Mouse (Mus musculus) hindbrain, embryonic 16.5 days (tissue): ENCODE results near the gene Rho. TPM values are rescaled to one million over a fixed set of nuclear protein-coding genes. Genes with fewer than 3 reads are reported as not detected.

Experiments used
- ATAC-seq: fragments of 200-750 bp; cut with Nextera tagmentation; 2 replicates; pipeline ENCODE4 v1.8.0; 2017; ENCODE audit warnings: moderate TSS enrichment, moderate library complexity
- H3K27ac ChIP-seq: fragments of 300-500 bp; sonication (generic); 2 replicates; pipeline ENCODE4 v1.5.1; 2014; ENCODE audit warnings: low read depth, mild to moderate bottlenecking, control low read depth, low read length, moderate library complexity
- H3K27me3 ChIP-seq: fragments of 300-500 bp; sonication (generic); replicated peaks from 2 replicates; pipeline ENCODE4 v1.6.1; 2014; ENCODE audit warnings: low read length; ENCODE audit not compliant: control insufficient read depth, insufficient read depth
- H3K36me3 ChIP-seq: fragments of 300-500 bp; sonication (generic); 2 replicates; pipeline ENCODE4 v1.6.1; 2014; ENCODE audit warnings: mild to moderate bottlenecking, low read length, moderate library complexity, mixed read lengths; ENCODE audit not compliant: control insufficient read depth, insufficient read depth
- H3K4me1 ChIP-seq: fragments of 300-500 bp; sonication (generic); 2 replicates; pipeline ENCODE4 v1.6.1; 2014; ENCODE audit warnings: low read depth, low read length; ENCODE audit not compliant: control insufficient read depth, insufficient read depth
- H3K4me2 ChIP-seq: fragments of 300-500 bp; sonication (generic); 2 replicates; pipeline ENCODE4 v1.6.1; 2014; ENCODE audit warnings: mild to moderate bottlenecking, low read length, control low read depth, moderate library complexity
- H3K4me3 ChIP-seq: fragments of 300-500 bp; sonication (generic); 2 replicates; pipeline ENCODE4 v1.5.1; 2014; ENCODE audit warnings: mild to moderate bottlenecking, low read length, control low read depth, moderate library complexity
- H3K9ac ChIP-seq: fragments of 300-500 bp; sonication (generic); 2 replicates; pipeline ENCODE4 v1.6.1; 2014; ENCODE audit warnings: low read depth, mild to moderate bottlenecking, control low read depth, low read length, moderate library complexity
- H3K9me3 ChIP-seq: fragments of 300-500 bp; sonication (generic); 2 replicates; pipeline ENCODE4 v1.6.1; 2014; ENCODE audit warnings: mild to moderate bottlenecking, low read length, moderate library complexity; ENCODE audit not compliant: control insufficient read depth
- WGBS: fragments of 180-500 bp; shearing (Covaris S2); extraction: QIAGEN DNeasy Blood & Tissue Kit; methylation state at CpG from one replicate; pipeline ENCODE4 v1.1.7; 2014; 5-methylcytosine and 5-hydroxymethylcytosine counted together
- polyA plus RNA-seq: library from polyadenylated mRNA; unstranded; fragments of >200 nt; fragmentation: Nextera tagmentation; extraction: Ambion mirVana; gene quantifications from 2 replicates; pipeline ENCODE4 v1.2.1, GENCODE M21; 2015

Gene Rho
- polyA plus RNA-seq, 1 experiment from 2014 or later = 0.50 TPM

DNA sequence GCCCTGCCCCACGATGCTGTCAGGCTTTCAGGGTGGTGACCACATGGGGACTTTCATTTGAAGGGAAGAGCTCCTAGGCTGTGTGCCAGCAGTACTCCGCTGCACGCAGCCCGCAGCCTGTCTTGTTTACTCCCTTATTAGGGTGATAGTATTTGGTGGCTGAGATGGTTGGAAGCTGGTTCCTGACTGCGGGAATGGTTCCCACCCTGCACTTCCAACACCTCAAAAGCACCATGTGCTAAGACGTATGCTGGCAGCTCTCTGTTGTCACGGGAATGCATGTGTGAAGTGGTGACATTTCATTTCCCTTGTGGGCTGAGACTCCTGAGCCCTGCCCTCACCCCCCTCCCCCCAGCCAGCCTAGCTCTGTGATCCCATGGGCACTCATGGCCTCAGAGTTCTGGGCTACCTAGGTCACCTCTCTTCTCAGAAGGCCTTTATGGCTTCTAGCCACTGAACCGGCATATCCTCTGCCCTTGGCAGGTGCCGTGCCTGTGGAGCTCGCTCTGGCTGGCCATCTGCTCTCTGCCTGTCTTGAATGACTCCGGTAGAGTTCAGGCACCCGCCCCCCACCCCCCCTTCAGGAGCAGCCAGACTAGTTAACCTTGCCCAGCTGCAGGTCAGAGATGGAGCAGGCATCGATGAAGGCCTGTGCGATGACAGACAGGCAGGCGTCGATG, 25.5 kb downstream of the Rho start:
- Histone ChIP-seq H3K4me3 (no peak overlapping the region), H3K36me3 (no peaks in the 10 kb centered on the region), H3K4me1 (peaks cover 13% of the 10 kb centered on the region), H3K9me3 (no peaks in the 10 kb centered on the region), H3K4me2 (no peak overlapping the region), H3K9ac (no peak overlapping the region), H3K27me3 (no peaks in the 10 kb centered on the region), H3K27ac (no peak overlapping the region)
- 34% methylated on average over 15 of the region's 16 CpGs for WGBS
- ATAC-seq = peak; percentile 67

DNA sequence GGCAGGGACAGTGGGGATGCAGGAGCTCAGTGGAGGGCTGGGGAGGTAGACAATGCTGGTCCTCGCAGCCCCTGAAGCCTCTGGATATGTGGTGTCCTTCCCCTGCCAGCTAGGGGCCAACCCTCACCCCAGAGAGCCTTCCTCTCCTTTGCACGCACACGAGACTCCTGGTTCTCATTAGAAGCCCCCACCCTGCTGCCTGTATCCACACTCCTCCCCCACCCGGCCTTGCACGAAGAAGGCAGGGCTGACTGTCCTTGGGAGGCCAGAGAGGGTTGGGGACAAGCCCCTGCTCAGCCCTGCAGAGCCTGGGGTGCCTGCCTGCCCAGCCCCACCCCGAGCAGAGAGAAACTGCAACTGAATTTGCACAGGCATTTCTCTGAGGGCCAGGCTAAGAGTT, 26.1 kb downstream of the Rho start:
- H3K9ac ChIP-seq = 0 out of 2 replicates have a peak overlapping the region, but pooled peaks have one; percentile 6
- H3K27ac ChIP-seq = no peak overlapping the region
- H3K4me3 ChIP-seq = no peak overlapping the region
- ATAC-seq = 0 out of 2 replicates have a peak, but pooled peaks have one; percentile 2
- no peaks in the 10 kb centered on the region for H3K9me3 ChIP-seq
- WGBS = 52% methylated on average over 6 of the region's 6 CpGs
- H3K36me3 ChIP-seq = no peaks in the 10 kb centered on the region
- no peaks in the 10 kb centered on the region for H3K27me3 ChIP-seq
- H3K4me2 ChIP-seq = no peak overlapping the region
- H3K4me1 ChIP-seq = peaks cover 13% of the 10 kb centered on the region

DNA sequence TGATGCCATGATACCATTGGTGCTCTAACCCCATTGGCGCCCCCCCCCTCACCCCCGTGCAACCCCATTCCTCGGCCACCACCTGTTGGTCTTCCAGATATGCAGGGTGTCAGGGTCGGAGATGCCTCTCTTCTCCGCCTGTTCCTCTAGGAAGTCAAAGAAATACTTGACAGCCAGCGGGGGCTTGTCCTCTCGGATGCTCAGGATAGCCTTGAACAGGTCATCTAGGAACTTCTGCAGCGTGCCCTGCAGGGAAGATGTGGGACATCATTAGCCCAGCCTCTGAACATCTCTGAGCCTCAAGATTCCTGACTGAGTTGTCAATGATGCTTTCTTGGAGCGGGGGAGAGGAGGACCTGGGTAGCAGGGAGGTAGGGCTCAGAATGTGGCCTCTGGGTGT, 26.9 kb downstream of the Rho start:
- no peak for ATAC-seq
- no peak overlapping the region for H3K9ac ChIP-seq
- H3K9me3 ChIP-seq = no peaks in the 10 kb centered on the region
- no peak overlapping the region for H3K4me2 ChIP-seq
- no peaks in the 10 kb centered on the region for H3K36me3 ChIP-seq
- 86% methylated on average over 9 of the region's 9 CpGs for whole genome bisulfite sequencing
- H3K4me1 ChIP-seq = peaks cover 13% of the 10 kb centered on the region
- no peak overlapping the region for H3K4me3 ChIP-seq
- H3K27me3 ChIP-seq = no peaks in the 10 kb centered on the region
- H3K27ac ChIP-seq = no peak overlapping the region

DNA sequence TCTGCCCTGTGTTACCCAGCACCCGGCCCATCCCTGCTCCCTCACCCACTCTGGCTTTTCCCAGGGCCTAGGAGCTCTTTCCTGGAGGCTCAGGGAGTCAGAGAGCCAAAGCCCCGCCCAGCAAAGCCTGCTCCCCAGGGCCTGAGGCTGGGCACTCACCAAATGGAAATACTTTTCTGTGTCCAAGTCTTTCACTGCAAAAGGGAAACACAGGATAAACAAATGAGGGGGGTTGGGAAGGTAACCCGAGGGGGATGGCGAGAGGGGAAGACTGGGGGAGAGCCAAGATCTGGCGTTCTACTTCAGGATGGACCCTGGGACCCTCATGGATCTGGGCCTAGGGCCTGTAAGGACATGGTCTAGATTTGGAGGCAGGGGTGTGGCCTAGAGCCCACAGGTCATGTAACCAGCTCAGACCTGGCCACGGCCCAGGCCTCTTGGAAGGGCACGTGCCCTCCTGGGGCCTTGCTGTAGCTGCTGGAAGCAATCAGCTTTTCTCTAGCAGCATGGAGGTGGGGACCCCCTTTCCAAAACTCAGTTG, 27.7 kb downstream of the Rho start:
- no peaks in the 10 kb centered on the region for H3K9me3 ChIP-seq
- no peak overlapping the region for H3K4me2 ChIP-seq
- H3K4me1 ChIP-seq = peaks cover 13% of the 10 kb centered on the region
- H3K27ac ChIP-seq = no peak overlapping the region
- no peaks in the 10 kb centered on the region for H3K36me3 ChIP-seq
- no peaks in the 10 kb centered on the region for H3K27me3 ChIP-seq
- no peak for ATAC-seq
- H3K9ac ChIP-seq = no peak overlapping the region
- 75% methylated on average over 7 of the region's 7 CpGs for WGBS
- H3K4me3 ChIP-seq = no peak overlapping the region

DNA sequence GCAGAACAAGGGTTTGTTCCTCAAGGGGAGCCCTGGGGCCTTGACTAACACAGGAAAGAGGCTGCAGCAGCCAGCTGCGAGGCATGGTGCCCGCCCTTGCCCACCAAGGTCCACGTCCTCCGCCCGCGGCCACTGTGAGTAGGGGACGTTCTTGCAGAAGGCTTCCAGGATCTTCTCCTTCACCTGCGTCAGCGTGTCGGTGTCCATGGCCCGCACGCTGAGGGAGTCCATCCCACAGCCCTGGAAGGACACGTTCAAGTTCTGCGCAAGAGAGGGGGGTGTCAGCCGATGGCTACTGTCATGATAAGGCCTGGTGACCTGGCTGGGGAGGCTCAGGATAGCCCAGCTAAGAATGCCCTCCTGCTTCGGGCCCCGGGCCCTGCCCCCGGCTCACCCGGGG, 28.8 kb downstream of the Rho start:
- Histone ChIP-seq H3K27me3 (no peaks in the 10 kb centered on the region), H3K4me2 (no peak overlapping the region), H3K4me3 (no peak overlapping the region), H3K9ac (no peak overlapping the region), H3K27ac (no peak overlapping the region), H3K9me3 (no peaks in the 10 kb centered on the region), H3K4me1 (peaks cover 13% of the 10 kb centered on the region), H3K36me3 (no peaks in the 10 kb centered on the region)
- no peak for ATAC-seq
- WGBS = 88% methylated on average over 19 of the region's 19 CpGs

DNA sequence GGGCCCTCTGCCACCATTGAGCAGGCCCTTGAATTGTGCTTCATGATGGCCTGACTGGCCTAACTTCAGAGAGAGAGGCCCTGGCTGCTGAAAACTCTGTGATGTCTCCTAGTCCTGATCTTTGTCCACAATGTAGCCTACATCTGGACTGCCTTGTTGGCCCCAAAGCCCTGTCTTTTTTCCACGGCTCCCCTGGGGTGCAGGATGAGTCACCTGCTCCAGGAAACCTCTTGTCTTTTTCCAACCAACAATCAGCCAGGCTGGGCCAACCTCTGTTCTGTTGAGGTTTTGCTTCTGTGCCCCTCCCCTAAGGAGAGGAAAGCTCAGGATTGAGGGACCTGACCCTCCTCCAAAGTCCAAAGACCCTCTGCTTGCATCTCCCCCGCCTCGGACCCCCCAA, 30.2 kb downstream of the Rho start:
- 79% methylated on average over 3 of the region's 3 CpGs for WGBS
- Histone ChIP-seq H3K4me2 (no peak overlapping the region), H3K4me1 (peaks cover 11% of the 10 kb centered on the region), H3K9ac (no peak overlapping the region), H3K36me3 (no peaks in the 10 kb centered on the region), H3K4me3 (no peak overlapping the region), H3K27ac (no peak overlapping the region), H3K27me3 (no peaks in the 10 kb centered on the region), H3K9me3 (no peaks in the 10 kb centered on the region)
- ATAC-seq = no peak

DNA sequence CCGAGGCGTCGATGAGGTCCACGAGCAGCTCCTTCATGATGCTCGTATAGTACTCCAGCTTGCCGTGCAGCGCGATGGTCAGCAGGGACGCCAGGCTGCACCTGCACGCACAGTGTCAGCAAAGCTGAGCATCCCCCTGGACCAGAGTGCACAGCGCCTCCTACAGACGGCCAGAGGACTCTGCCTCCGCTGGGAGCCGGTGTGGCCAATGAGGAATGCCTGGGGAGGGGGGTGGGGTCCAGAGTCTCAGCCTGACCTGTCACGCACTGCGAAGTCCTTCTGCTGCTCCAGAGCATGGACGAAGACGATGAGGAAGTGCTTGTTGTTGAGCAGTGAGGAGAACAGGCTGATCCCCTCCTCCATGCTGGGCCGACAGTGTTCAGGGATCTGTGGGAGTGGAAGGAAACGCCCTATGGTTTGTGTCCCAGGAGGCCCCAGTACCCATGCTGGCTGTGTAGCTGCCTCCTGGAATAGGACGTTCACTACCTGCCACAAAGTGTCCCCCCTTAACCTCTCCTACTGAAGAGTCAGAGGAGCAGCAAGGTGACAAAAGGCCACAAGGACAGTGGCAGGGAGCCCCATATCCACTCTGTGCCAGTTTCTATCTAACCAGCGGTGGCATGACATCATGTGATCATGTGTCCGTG, 31.0 kb downstream of the Rho start:
- 43% methylated on average over 22 of the region's 23 CpGs for WGBS
- no peak for ATAC-seq
- Histone ChIP-seq H3K9ac (no peak overlapping the region), H3K4me3 (no peak overlapping the region), H3K27ac (no peak overlapping the region), H3K27me3 (no peaks in the 10 kb centered on the region), H3K36me3 (no peaks in the 10 kb centered on the region), H3K4me1 (peaks cover 3% of the 10 kb centered on the region; the same call in 1 of the 2 replicates), H3K9me3 (no peaks in the 10 kb centered on the region), H3K4me2 (no peak overlapping the region)

DNA sequence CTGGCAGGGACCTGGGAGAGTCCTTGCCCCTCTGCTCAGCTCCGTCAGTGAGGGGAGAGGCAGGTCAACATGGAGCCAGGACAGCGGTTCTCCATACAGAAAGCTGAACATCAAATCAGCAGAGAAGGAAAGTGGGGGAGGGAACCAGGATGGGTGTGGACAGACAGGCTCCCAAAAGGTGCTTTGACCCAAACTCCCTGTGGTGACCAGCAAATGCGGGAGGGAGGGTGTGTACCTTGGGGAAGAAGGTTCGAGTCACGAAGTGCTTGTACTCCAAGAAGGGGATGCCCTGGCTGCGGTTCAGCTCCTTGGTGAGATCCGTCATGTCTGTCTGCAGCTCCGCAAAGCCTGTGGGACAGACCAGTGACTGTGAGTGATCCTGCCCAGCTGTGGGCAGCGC, 32.1 kb downstream of the Rho start:
- Histone ChIP-seq H3K9me3 (no peaks in the 10 kb centered on the region), H3K9ac (no peak overlapping the region), H3K27ac (no peak overlapping the region), H3K36me3 (no peaks in the 10 kb centered on the region), H3K27me3 (no peaks in the 10 kb centered on the region), H3K4me3 (no peak overlapping the region), H3K4me1 (no peaks in the 10 kb centered on the region; the same call in 1 of the 2 replicates), H3K4me2 (no peak overlapping the region)
- 79% methylated on average over 9 of the region's 9 CpGs for WGBS
- ATAC-seq = no peak

DNA sequence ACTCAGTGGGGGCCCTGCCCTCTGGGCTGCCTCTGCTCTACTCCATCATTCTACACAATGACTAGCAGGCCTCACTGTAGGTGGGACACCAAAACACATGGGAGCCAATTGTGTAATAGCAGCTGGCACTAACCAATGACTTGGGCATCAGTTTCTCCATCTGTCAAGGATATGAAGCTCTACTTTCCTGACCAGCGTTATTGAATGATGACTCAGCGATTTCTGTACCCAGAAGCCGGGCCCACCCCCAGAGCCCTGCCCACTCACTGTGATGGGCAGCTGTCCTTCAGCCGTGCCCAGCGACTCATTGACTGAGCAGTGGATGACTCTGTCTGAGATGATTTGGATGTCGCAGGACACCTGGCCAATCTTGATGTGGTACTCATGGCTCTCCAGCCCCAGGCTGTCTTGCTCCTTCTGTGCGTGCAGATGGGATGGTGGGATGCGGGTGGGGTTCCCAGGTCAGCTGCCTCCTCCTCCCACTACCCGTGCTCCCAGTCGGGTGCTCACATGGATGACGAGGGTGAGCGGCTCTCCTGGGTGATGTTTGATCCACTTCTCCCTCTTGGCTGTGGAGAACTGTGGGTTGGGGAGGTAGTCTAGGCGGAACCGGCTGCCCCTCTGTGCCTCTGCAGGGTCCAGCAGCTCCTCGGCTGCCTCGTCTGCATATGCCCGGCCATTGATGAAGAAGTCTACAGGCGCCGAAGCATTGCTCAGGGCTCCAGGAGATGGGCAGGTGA, 34.8 kb downstream of the Rho start:
- H3K27me3 ChIP-seq = no peaks in the 10 kb centered on the region
- no peak for ATAC-seq
- no peak overlapping the region for H3K4me2 ChIP-seq
- peaks cover 2% of the 10 kb centered on the region; the same call in 1 of the 2 replicates for H3K4me1 ChIP-seq
- 94% methylated on average over 19 of the region's 19 CpGs for WGBS
- H3K9ac ChIP-seq = no peak overlapping the region
- no peak overlapping the region for H3K27ac ChIP-seq
- H3K36me3 ChIP-seq = no peaks in the 10 kb centered on the region
- H3K9me3 ChIP-seq = no peaks in the 10 kb centered on the region
- H3K4me3 ChIP-seq = no peak overlapping the region
